Mouse (Mus musculus) urinary bladder, postnatal 0 days (tissue): ENCODE measurements around the gene Tex19.1. TPM values are rescaled to one million over a fixed set of nuclear protein-coding genes. Genes with fewer than 3 reads are reported as not detected.

Source experiments
- polyA plus RNA-seq: library from polyadenylated mRNA; unstranded; fragments of >200 nt; fragmentation: Nextera tagmentation; extraction: Ambion mirVana; gene quantifications from 2 replicates; pipeline ENCODE4 v1.2.1, GENCODE M21; 2015

Tex19.1 gene
- polyA plus RNA-seq: 0.15 TPM in 1 of 2 replicates, not detected in the other

GRCm38 (mm10) chr11:121145865-121146264 lies at the start of gene Tex19.1:
Tex19.1 (plus strand) TSS chr11:121146143.

GRCm38 (mm10) chr11:121118577-121118976 lies 27.4 kb upstream of the Tex19.1 start, which contains the start of gene Tex19.2:
Tex19.2 (minus strand) TSS chr11:121118677.

GRCm38 (mm10) chr11:121159971-121160370 lies 14.0 kb downstream of the Tex19.1 start, which contains the start of gene Uts2r:
Uts2r (plus strand) TSS chr11:121160271.

Other genes starting within 250 kb of the Tex19.1 start
- gene Ccdc57, start 213.3 kb upstream of the Tex19.1 start, polyA plus RNA-seq: 1.7 and 2.3 TPM in 2 replicates
- 109 and 117 TPM in 2 replicates for gene Slc16a3, start 197.7 kb upstream of the Tex19.1 start, polyA plus RNA-seq
- 69.5 and 78.5 TPM in 2 replicates for gene Csnk1d, start 154.8 kb upstream of the Tex19.1 start, polyA plus RNA-seq
- gene Cd7, start 106.7 kb upstream of the Tex19.1 start, polyA plus RNA-seq: not detected in 2 replicates
- 0.11 TPM in 2 replicates for gene Sectm1b, start 82.6 kb upstream of the Tex19.1 start, polyA plus RNA-seq
- gene Sectm1a, start 64.9 kb upstream of the Tex19.1 start, polyA plus RNA-seq: 0.10 TPM in 1 of 2 replicates, not detected in the other
- gene Tex19.2, start 27.5 kb upstream of the Tex19.1 start, polyA plus RNA-seq: not detected in 2 replicates
- gene Uts2r, start 14.1 kb downstream of the Tex19.1 start, polyA plus RNA-seq: not detected in 2 replicates
- 5.7 and 5.8 TPM in 2 replicates for gene Hexdc, start 58.3 kb downstream of the Tex19.1 start, polyA plus RNA-seq
- 15.5 and 16.6 TPM in 2 replicates for gene Ogfod3, start 58.6 kb downstream of the Tex19.1 start, polyA plus RNA-seq
- gene Cybc1, start 83.2 kb downstream of the Tex19.1 start, polyA plus RNA-seq: 32.2 and 34.3 TPM in 2 replicates
- gene Narf, start 91.1 kb downstream of the Tex19.1 start, polyA plus RNA-seq: 19.2 and 20.9 TPM in 2 replicates
- 3.7 and 4.3 TPM in 2 replicates for gene Foxk2, start 113.8 kb downstream of the Tex19.1 start, polyA plus RNA-seq
- gene Wdr45b, start 208.3 kb downstream of the Tex19.1 start, polyA plus RNA-seq: 53.4 and 56.5 TPM in 2 replicates
- 5.2 and 5.8 TPM in 2 replicates for gene Rab40b, start 242.1 kb downstream of the Tex19.1 start, polyA plus RNA-seq